Mouse (Mus musculus) embryonic facial prominence, embryonic 12.5 days (tissue): Measurements from ENCODE around the gene Ceacam9. TPM values are rescaled to one million over a fixed set of nuclear protein-coding genes. Genes with fewer than 3 reads are reported as not detected.
"Not testable (repeated sequence)": the region's sequence is repeated elsewhere in the genome, so short reads cannot be mapped to it uniquely, and the experiment has no call there.

Source experiments
- ATAC-seq: fragments of 200-750 bp; cut with Nextera tagmentation; 2 replicates; pipeline ENCODE4 v1.8.0; 2017; ENCODE audit not compliant: insufficient number of reproducible peaks, insufficient read depth, low FRiP score, low TSS enrichment
- H3K27ac ChIP-seq: fragments of 300-500 bp; sonication (generic); 2 replicates; pipeline ENCODE4 v1.5.1; 2016; ENCODE audit warnings: mild to moderate bottlenecking
- H3K27me3 ChIP-seq: fragments of 300-500 bp; sonication (generic); 2 replicates; pipeline ENCODE4 v1.6.1; 2016; ENCODE audit warnings: mild to moderate bottlenecking, moderate library complexity
- H3K36me3 ChIP-seq: fragments of 300-500 bp; sonication (generic); 2 replicates; pipeline ENCODE4 v1.6.1; 2016; ENCODE audit warnings: mild to moderate bottlenecking
- H3K4me1 ChIP-seq: fragments of 300-500 bp; sonication (generic); 2 replicates; pipeline ENCODE4 v1.6.1; 2016
- H3K4me2 ChIP-seq: fragments of 300-500 bp; sonication (generic); replicated peaks from 2 replicates; pipeline ENCODE4 v1.6.1; 2016; ENCODE audit warnings: mild to moderate bottlenecking, moderate library complexity
- H3K4me3 ChIP-seq: fragments of 300-500 bp; sonication (generic); 2 replicates; pipeline ENCODE4 v1.5.1; 2016; ENCODE audit warnings: mild to moderate bottlenecking
- H3K9ac ChIP-seq: fragments of 300-500 bp; sonication (generic); 2 replicates; pipeline ENCODE4 v1.6.1; 2016; ENCODE audit warnings: mild to moderate bottlenecking, moderate library complexity
- H3K9me3 ChIP-seq: fragments of 300-500 bp; sonication (generic); 2 replicates; pipeline ENCODE4 v1.6.1; 2016; ENCODE audit warnings: mild to moderate bottlenecking, moderate library complexity
- WGBS: fragments of 180-500 bp; shearing (Covaris S2); methylation state at CpG from one replicate; pipeline ENCODE4 v1.1.7; 2016; 5-methylcytosine and 5-hydroxymethylcytosine counted together
- polyA plus RNA-seq: library from polyadenylated mRNA; unstranded; fragments of >200 nt; fragmentation: Nextera tagmentation; extraction: Ambion mirVana; gene quantifications from 2 replicates; pipeline ENCODE4 v1.2.1, GENCODE M21; 2016

Ceacam9 gene
- polyA plus RNA-seq = not detected in 2 replicates

- Histone ChIP-seq H3K4me2 (no peak within 1 kb of the TSS), H3K4me1 (peaks cover 2% of the 10 kb centered on the region; the same call in 1 of the 2 replicates), H3K36me3 (no peaks in the 10 kb centered on the region), H3K4me3 (no peak within 1 kb of the TSS), H3K9me3 (no peaks in the 10 kb centered on the region), H3K9ac (no peak within 1 kb of the TSS), H3K27ac (no peak within 1 kb of the TSS), H3K27me3 (no peaks in the 10 kb centered on the region)
- no peak for ATAC-seq
- WGBS = 75% methylated on average over 2 of the region's 2 CpGs
These were observed at the start of gene Ceacam9 for GRCm38 (mm10) chr7:16721629-16722028. TSS of gene Ceacam9 (plus strand) at chr7:16721929.

GRCm38 (mm10) chr7:16673823-16674222 lies 47.9 kb upstream of the Ceacam9 start:
- H3K27me3 ChIP-seq = no peaks in the 10 kb centered on the region
- H3K9me3 ChIP-seq = no peaks in the 10 kb centered on the region
- no peak overlapping the region for H3K9ac ChIP-seq
- 70% methylated on average over 1 of the region's 1 CpGs for WGBS
- no peak overlapping the region for H3K27ac ChIP-seq
- no peak for ATAC-seq
- no peak overlapping the region for H3K4me2 ChIP-seq
- H3K36me3 ChIP-seq = no peaks in the 10 kb centered on the region
- no peak overlapping the region for H3K4me3 ChIP-seq
- no peaks in the 10 kb centered on the region for H3K4me1 ChIP-seq

DNA sequence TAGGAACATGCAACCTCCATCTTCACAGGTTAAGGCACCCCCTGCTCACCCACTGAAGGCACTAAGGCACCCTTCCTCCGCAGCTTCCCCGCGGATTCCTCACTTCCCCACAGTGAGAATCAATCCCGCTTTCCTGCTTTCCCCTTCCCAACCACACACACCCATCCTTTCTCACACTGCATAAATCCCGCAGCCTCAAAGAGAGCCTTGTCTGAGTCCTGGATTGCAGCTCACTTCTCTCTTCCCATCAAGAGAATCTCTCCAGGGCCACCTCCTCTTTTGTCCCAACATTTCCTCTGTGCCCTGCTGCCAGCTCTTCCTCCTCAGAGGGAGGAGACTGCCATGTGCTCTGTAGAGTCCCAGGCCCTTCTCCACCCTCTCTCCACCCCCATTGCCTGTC lies 47.0 kb upstream of the Ceacam9 start:
- 47% methylated on average over 5 of the region's 5 CpGs for WGBS
- not testable (repeated sequence) for H3K9ac ChIP-seq, H3K4me2 ChIP-seq, ATAC-seq, H3K4me3 ChIP-seq, H3K4me1 ChIP-seq, H3K36me3 ChIP-seq, H3K9me3 ChIP-seq, H3K27me3 ChIP-seq, H3K27ac ChIP-seq

DNA sequence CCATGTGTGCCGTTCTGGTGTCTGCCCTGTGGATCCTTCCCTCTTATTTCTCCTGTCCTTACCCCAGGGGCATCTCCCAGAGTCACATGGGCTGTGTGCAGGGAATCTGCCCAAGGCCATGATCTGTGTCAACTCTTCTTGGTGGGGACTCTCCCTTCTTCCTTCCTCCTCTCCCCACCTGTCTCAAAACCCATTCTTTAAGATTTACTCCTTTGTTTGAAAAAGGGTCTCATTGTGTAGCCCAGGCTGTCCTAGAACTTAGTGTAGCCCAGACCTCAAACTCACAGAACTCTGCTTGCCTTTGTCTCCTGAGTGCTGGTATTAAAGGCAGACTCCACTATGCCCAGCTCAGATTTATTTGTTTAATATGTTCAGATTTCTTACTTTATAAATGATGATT lies 46.1 kb upstream of the Ceacam9 start, which contains the start of gene Ceacam15:
Ceacam15 (minus strand) TSS at position 101 of the 400 bp plus-strand sequence.
- H3K4me3 ChIP-seq = no peak within 1 kb of the TSS
- no peaks in the 10 kb centered on the region for H3K4me1 ChIP-seq
- ATAC-seq = no peak
- 35% methylated on average over 1 of the region's 1 CpGs for WGBS
- no peaks in the 10 kb centered on the region for H3K27me3 ChIP-seq
- H3K9ac ChIP-seq = no peak within 1 kb of the TSS
- H3K9me3 ChIP-seq = no peaks in the 10 kb centered on the region
- H3K36me3 ChIP-seq = no peaks in the 10 kb centered on the region
- no peak within 1 kb of the TSS for H3K27ac ChIP-seq
- H3K4me2 ChIP-seq = no peak within 1 kb of the TSS

DNA sequence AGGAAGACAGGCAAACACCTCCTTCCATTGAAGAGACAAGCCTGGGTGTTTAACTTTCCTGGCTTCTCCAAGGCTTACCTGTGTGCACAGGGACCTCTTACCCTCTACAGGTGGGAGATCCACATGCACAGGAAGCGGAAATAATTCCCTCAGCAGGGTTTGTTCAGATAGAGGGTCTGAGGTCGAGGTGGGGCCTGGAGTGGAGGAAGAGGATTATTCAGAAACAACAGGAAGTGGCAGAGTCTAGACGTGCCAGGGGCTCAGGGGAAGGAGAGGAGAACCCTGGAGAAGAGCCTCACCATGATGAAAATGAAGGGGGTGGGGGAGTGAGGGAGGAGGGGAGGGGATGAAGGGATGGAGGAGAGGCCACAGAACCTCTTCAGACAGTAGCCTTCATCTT lies 41.5 kb upstream of the Ceacam9 start:
- WGBS = 26% methylated on average over 2 of the region's 3 CpGs
- not testable (repeated sequence) for ATAC-seq, H3K9ac ChIP-seq, H3K4me3 ChIP-seq, H3K4me2 ChIP-seq, H3K27ac ChIP-seq, H3K4me1 ChIP-seq, H3K36me3 ChIP-seq, H3K9me3 ChIP-seq, H3K27me3 ChIP-seq

DNA sequence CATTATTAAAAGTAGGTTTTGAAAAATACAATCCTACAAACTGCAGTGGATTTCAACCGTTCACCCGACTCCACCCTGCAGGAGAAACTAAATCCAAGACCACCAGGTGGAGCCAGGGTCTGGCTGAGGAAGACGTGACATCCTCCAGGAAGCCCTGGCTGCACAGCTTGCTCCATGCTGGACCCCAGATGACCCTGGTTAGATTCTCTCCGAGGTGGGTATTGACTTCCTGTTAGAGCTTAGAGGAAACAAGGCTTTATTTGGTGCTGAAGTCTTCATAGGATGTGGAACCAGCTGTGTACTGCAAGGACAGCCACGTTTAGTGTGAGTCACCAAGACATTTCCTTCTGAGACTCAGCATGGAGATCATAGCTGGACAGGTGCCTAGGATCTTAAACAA lies 32.5 kb upstream of the Ceacam9 start:
- Histone ChIP-seq H3K4me2 (no peak overlapping the region), H3K9ac (no peak overlapping the region), H3K9me3 (peaks cover 6% of the 10 kb centered on the region; the same call in 1 of the 2 replicates), H3K4me3 (no peak overlapping the region), H3K27ac (no peak overlapping the region), H3K27me3 (no peaks in the 10 kb centered on the region), H3K36me3 (no peaks in the 10 kb centered on the region), H3K4me1 (no peaks in the 10 kb centered on the region)
- ATAC-seq = no peak
- WGBS = 71% methylated on average over 5 of the region's 5 CpGs

DNA sequence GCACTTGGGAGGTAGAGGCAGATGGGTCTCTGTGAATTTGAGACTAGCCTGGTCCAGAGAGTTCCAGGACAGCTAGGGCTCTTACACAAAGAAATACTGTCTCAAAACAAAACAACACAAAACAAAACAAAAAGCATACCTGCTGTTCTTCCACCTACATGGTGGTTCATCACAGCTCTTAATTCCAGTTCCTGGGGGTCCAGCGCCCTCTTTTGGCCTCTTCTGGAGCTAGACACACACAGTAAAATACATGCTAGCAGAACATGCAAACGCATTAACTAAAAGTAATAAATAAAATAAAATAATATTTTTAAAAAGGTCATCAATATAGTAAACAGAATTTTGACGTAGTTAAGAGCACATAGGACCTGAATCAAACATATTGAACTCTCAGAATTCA lies 26.7 kb upstream of the Ceacam9 start:
- H3K9me3 ChIP-seq = no peaks in the 10 kb centered on the region
- no peaks in the 10 kb centered on the region for H3K27me3 ChIP-seq
- H3K36me3 ChIP-seq = no peaks in the 10 kb centered on the region
- H3K4me1 ChIP-seq = no peaks in the 10 kb centered on the region
- WGBS = 35% methylated on average over 3 of the region's 3 CpGs
- no peak for ATAC-seq
- H3K4me3 ChIP-seq = no peak overlapping the region
- no peak overlapping the region for H3K27ac ChIP-seq
- no peak overlapping the region for H3K9ac ChIP-seq
- H3K4me2 ChIP-seq = no peak overlapping the region

GRCm38 (mm10) chr7:16699042-16699441 lies 22.7 kb upstream of the Ceacam9 start:
- Histone ChIP-seq H3K4me1 (no peaks in the 10 kb centered on the region), H3K36me3 (no peaks in the 10 kb centered on the region), H3K9me3 (no peaks in the 10 kb centered on the region), H3K4me3 (no peak overlapping the region), H3K4me2 (no peak overlapping the region), H3K27me3 (no peaks in the 10 kb centered on the region), H3K27ac (no peak overlapping the region), H3K9ac (no peak overlapping the region)
- no peak for ATAC-seq
- WGBS = 42% methylated on average over 2 of the region's 2 CpGs

GRCm38 (mm10) chr7:16700583-16700982 lies 21.1 kb upstream of the Ceacam9 start:
- no peak for ATAC-seq
- 80% methylated on average over 5 of the region's 5 CpGs for whole genome bisulfite sequencing
- no peaks in the 10 kb centered on the region for H3K27me3 ChIP-seq

GRCm38 (mm10) chr7:16706385-16706784 lies 15.3 kb upstream of the Ceacam9 start:
- H3K27ac ChIP-seq = 0 out of 2 replicates have a peak overlapping the region, but pooled peaks have one; percentile 41
- no peaks in the 10 kb centered on the region for H3K9me3 ChIP-seq
- H3K4me2 ChIP-seq = no peak overlapping the region
- H3K36me3 ChIP-seq = no peaks in the 10 kb centered on the region
- H3K27me3 ChIP-seq = no peaks in the 10 kb centered on the region
- H3K9ac ChIP-seq = no peak overlapping the region
- no peak for ATAC-seq
- whole genome bisulfite sequencing = 42% methylated on average over 9 of the region's 9 CpGs
- no peaks in the 10 kb centered on the region for H3K4me1 ChIP-seq
- H3K4me3 ChIP-seq = no peak overlapping the region

More at GRCm38 (mm10) chr7:16700583-16700982, 21.1 kb upstream of the Ceacam9 start:
- H3K9me3 ChIP-seq = no peaks in the 10 kb centered on the region
- no peak overlapping the region for H3K4me3 ChIP-seq
- H3K4me2 ChIP-seq = no peak overlapping the region
- no peak overlapping the region for H3K9ac ChIP-seq
- no peaks in the 10 kb centered on the region for H3K36me3 ChIP-seq
- H3K4me1 ChIP-seq = no peaks in the 10 kb centered on the region
- no peak overlapping the region for H3K27ac ChIP-seq

DNA sequence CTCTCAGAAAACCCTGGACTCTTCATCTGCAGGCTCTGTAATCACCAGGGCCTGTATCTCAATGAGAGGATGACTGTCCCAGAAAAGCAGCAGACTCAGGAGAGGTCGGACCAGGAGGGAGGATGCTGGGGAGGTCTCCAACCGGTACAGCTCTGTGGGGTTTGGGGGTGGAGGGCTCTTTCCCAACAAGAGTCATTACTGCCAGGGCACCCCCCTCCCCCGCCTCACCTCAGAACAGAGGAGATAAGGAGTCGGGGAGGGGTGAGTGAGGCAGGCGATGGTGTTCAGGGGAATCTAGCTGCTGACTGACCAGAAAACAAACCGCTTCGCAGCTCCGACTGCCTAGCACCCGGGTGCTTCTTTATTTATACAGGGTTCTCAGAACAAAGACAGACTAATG lies 13.5 kb upstream of the Ceacam9 start:
- Histone ChIP-seq H3K27me3 (no peaks in the 10 kb centered on the region), H3K4me1 (no peaks in the 10 kb centered on the region), H3K4me2 (no peak overlapping the region), H3K9ac (no peak overlapping the region), H3K27ac (no peak overlapping the region), H3K36me3 (no peaks in the 10 kb centered on the region), H3K4me3 (no peak overlapping the region), H3K9me3 (no peaks in the 10 kb centered on the region)
- 30% methylated on average over 9 of the region's 9 CpGs for WGBS
- ATAC-seq = no peak

GRCm38 (mm10) chr7:16710604-16711003 lies 11.1 kb upstream of the Ceacam9 start:
- H3K4me1 ChIP-seq = no peaks in the 10 kb centered on the region
- 77% methylated on average over 5 of the region's 5 CpGs for WGBS

More at GRCm38 (mm10) chr7:16710604-16711003, 11.1 kb upstream of the Ceacam9 start:
- no peak overlapping the region for H3K27ac ChIP-seq
- no peaks in the 10 kb centered on the region for H3K27me3 ChIP-seq
- no peak overlapping the region for H3K9ac ChIP-seq
- no peaks in the 10 kb centered on the region for H3K36me3 ChIP-seq
- ATAC-seq = no peak
- no peak overlapping the region for H3K4me2 ChIP-seq
- no peak overlapping the region for H3K4me3 ChIP-seq
- no peaks in the 10 kb centered on the region for H3K9me3 ChIP-seq
